Mouse (Mus musculus) thymus, adult 2 months (tissue): ENCODE measurements around the gene Thsd7b.

Source experiments
- CTCF ChIP-seq: fragments of 200-500 bp; IDR thresholded peaks from 2 replicates; pipeline ENCODE4 v1.5.1; 2012; ENCODE audit warnings: mild to moderate bottlenecking, control low read depth, low read length, moderate library complexity, borderline replicate concordance; ENCODE audit not compliant: control insufficient read depth, poor library complexity, insufficient read depth; ENCODE audit errors: extremely low read depth
- POLR2A ChIP-seq: fragments of 200-500 bp; IDR thresholded peaks from 2 replicates; pipeline ENCODE4 v1.6.1; 2012; ENCODE audit warnings: mild to moderate bottlenecking, low read length, control low read depth, moderate library complexity; ENCODE audit not compliant: control insufficient read depth, poor library complexity, insufficient read depth; ENCODE audit errors: extremely low read depth

GRCm38 (mm10) chr1:129558054-129558453 lies 285.0 kb downstream of the Thsd7b start:
- TF ChIP-seq POLR2A, result no peak
- no peak for TF ChIP-seq CTCF
